Mouse (Mus musculus) limb, embryonic 10.5 days (tissue): ENCODE results near the gene Mrgprh. TPM values are rescaled to one million over a fixed set of nuclear protein-coding genes. Genes with fewer than 3 reads are reported as not detected.

Source experiments
- DNase-seq: peaks from one replicate; pipeline ENCODE4 v3.0.0-alpha.2; 2017; ENCODE audit warnings: low spot score
- H3K27ac ChIP-seq: fragments of 300-500 bp; sonication (generic); 2 replicates; pipeline ENCODE4 v1.5.1; 2016; ENCODE audit warnings: mild to moderate bottlenecking
- H3K27me3 ChIP-seq: fragments of 300-500 bp; sonication (generic); 2 replicates; pipeline ENCODE4 v1.6.1; 2016; ENCODE audit warnings: low read depth, mild to moderate bottlenecking; ENCODE audit not compliant: poor library complexity, severe bottlenecking
- H3K36me3 ChIP-seq: fragments of 300-500 bp; sonication (generic); 2 replicates; pipeline ENCODE4 v1.6.1; 2016; ENCODE audit warnings: mild to moderate bottlenecking, moderate library complexity
- H3K4me1 ChIP-seq: fragments of 300-500 bp; sonication (generic); 2 replicates; pipeline ENCODE4 v1.6.1; 2016
- H3K4me3 ChIP-seq: fragments of 300-500 bp; sonication (generic); 2 replicates; pipeline ENCODE4 v1.5.1; 2016; ENCODE audit warnings: mild to moderate bottlenecking, moderate library complexity
- H3K9me3 ChIP-seq: fragments of 300-500 bp; sonication (generic); replicated peaks from 2 replicates; pipeline ENCODE4 v1.6.1; 2016; ENCODE audit warnings: mild to moderate bottlenecking
- WGBS: fragments of 180-500 bp; shearing (Covaris S2); methylation state at CpG from one replicate; pipeline ENCODE4 v1.1.7; 2016; 5-methylcytosine and 5-hydroxymethylcytosine counted together
- polyA plus RNA-seq: library from polyadenylated mRNA; unstranded; fragments of >200 nt; fragmentation: Nextera tagmentation; extraction: Ambion mirVana; gene quantifications from 2 replicates; pipeline ENCODE4 v1.2.1, GENCODE M21; 2016

Gene Mrgprh
- polyA plus RNA-seq, 1 experiment from 2014 or later: 0.09 TPM

- Histone ChIP-seq H3K27me3 (no peaks in the 10 kb centered on the region), H3K36me3 (peaks cover 62% of the 10 kb centered on the region)
- WGBS: 94% methylated on average over 9 of the region's 9 CpGs
These were observed 30.6 kb downstream of the Mrgprh start for GRCm38 (mm10) chr17:12906436-12906835.

GRCm38 (mm10) chr17:12909361-12910280 lies 33.8 kb downstream of the Mrgprh start, which contains the start of gene Pnldc1:
Gene Pnldc1, minus strand, starts transcription at chr17:12910230.
- H3K4me3 ChIP-seq: no peak within 1 kb of the TSS
- H3K9me3 ChIP-seq: no peaks in the 10 kb centered on the region
- WGBS: 77% methylated on average over 35 of the region's 35 CpGs
- DNase-seq: no peak
- H3K27me3 ChIP-seq: no peaks in the 10 kb centered on the region
- 0 out of 2 replicates have a peak within 1 kb of the TSS, but pooled peaks have one; percentile 31 for H3K27ac ChIP-seq
- H3K4me1 ChIP-seq: no peaks in the 10 kb centered on the region
- peaks cover 69% of the 10 kb centered on the region for H3K36me3 ChIP-seq

More at GRCm38 (mm10) chr17:12906436-12906835, 30.6 kb downstream of the Mrgprh start:
- no peak for DNase-seq
- Histone ChIP-seq H3K9me3 (no peaks in the 10 kb centered on the region), H3K4me1 (peaks cover 5% of the 10 kb centered on the region; the same call in 1 of the 2 replicates), H3K4me3 (no peak overlapping the region), H3K27ac (no peak overlapping the region)

- Histone ChIP-seq H3K27me3 (no peaks in the 10 kb centered on the region), H3K27ac (no peak overlapping the region), H3K9me3 (no peaks in the 10 kb centered on the region), H3K4me1 (no peaks in the 10 kb centered on the region), H3K4me3 (no peak overlapping the region), H3K36me3 (peaks cover 62% of the 10 kb centered on the region)
- no peak for DNase-seq
- WGBS: 92% methylated on average over 8 of the region's 8 CpGs
These were observed 34.6 kb downstream of the Mrgprh start for GRCm38 (mm10) chr17:12910391-12910790.

GRCm38 (mm10) chr17:12915488-12915880 lies 39.6 kb downstream of the Mrgprh start, which contains the start of gene Tcp1:
Gene Tcp1, plus strand, starts transcription at chr17:12915701.
- Histone ChIP-seq H3K9me3 (no peaks in the 10 kb centered on the region), H3K27me3 (no peaks in the 10 kb centered on the region), H3K4me1 (peaks cover 2% of the 10 kb centered on the region; the same call in 1 of the 2 replicates), H3K36me3 (peaks cover 69% of the 10 kb centered on the region), H3K27ac (peak within 1 kb of the TSS; percentile 97), H3K4me3 (peak within 1 kb of the TSS; percentile 96)
- 1% methylated on average over 18 of the region's 18 CpGs for WGBS
- DNase-seq: no peak

- peaks cover 69% of the 10 kb centered on the region for H3K36me3 ChIP-seq
- H3K27me3 ChIP-seq: no peaks in the 10 kb centered on the region
These were observed 40.2 kb downstream of the Mrgprh start, which contains the start of gene Mrpl18 for GRCm38 (mm10) chr17:12915881-12916583. Gene Mrpl18, minus strand, starts transcription at chr17:12916345.

GRCm38 (mm10) chr17:12916588-12917380 lies 41.0 kb downstream of the Mrgprh start:
- DNase-seq: no peak
- H3K9me3 ChIP-seq: no peaks in the 10 kb centered on the region
- WGBS: under 1% methylated on average over 40 of the region's 40 CpGs
- H3K27ac ChIP-seq: peak overlapping the region; percentile 97
- H3K4me1 ChIP-seq: peaks cover 2% of the 10 kb centered on the region; the same call in 1 of the 2 replicates
- no peaks in the 10 kb centered on the region for H3K27me3 ChIP-seq
- peak overlapping the region; percentile 96 for H3K4me3 ChIP-seq
- H3K36me3 ChIP-seq: peaks cover 69% of the 10 kb centered on the region

More at GRCm38 (mm10) chr17:12915881-12916583, 40.2 kb downstream of the Mrgprh start, which contains the start of gene Mrpl18:
- Histone ChIP-seq H3K27ac (peak within 1 kb of the TSS; percentile 97), H3K4me1 (peaks cover 2% of the 10 kb centered on the region; the same call in 1 of the 2 replicates), H3K4me3 (peak within 1 kb of the TSS; percentile 96), H3K9me3 (no peaks in the 10 kb centered on the region)
- DNase-seq: peak; percentile 98
- WGBS: under 1% methylated on average over 56 of the region's 56 CpGs

- DNase-seq: no peak
- no peaks in the 10 kb centered on the region for H3K9me3 ChIP-seq
- H3K4me1 ChIP-seq: peaks cover 2% of the 10 kb centered on the region; the same call in 1 of the 2 replicates
- 86% methylated on average over 1 of the region's 1 CpGs for WGBS
- peaks cover 85% of the 10 kb centered on the region for H3K36me3 ChIP-seq
- no peak overlapping the region for H3K27ac ChIP-seq
- H3K27me3 ChIP-seq: no peaks in the 10 kb centered on the region
- no peak overlapping the region for H3K4me3 ChIP-seq
These were observed 45.2 kb downstream of the Mrgprh start for GRCm38 (mm10) chr17:12921073-12921472.

- WGBS: 93% methylated on average over 3 of the region's 3 CpGs
- Histone ChIP-seq H3K4me3 (no peak overlapping the region), H3K36me3 (peaks cover 79% of the 10 kb centered on the region), H3K9me3 (no peaks in the 10 kb centered on the region), H3K4me1 (no peaks in the 10 kb centered on the region), H3K27me3 (no peaks in the 10 kb centered on the region), H3K27ac (no peak overlapping the region)
- no peak for DNase-seq
These were observed 49.2 kb downstream of the Mrgprh start for GRCm38 (mm10) chr17:12925001-12925400.

GRCm38 (mm10) chr17:12925703-12926180 lies 49.9 kb downstream of the Mrgprh start:
- DNase-seq: no peak
- 90% methylated on average over 8 of the region's 8 CpGs for WGBS
- Histone ChIP-seq H3K27me3 (no peaks in the 10 kb centered on the region), H3K9me3 (no peaks in the 10 kb centered on the region), H3K4me1 (no peaks in the 10 kb centered on the region), H3K27ac (no peak overlapping the region), H3K4me3 (no peak overlapping the region), H3K36me3 (peaks cover 71% of the 10 kb centered on the region)
